Mouse (Mus musculus) liver, embryonic 11.5 days (tissue): ENCODE measurements around the gene Limch1. TPM values are rescaled to one million over a fixed set of nuclear protein-coding genes. Genes with fewer than 3 reads are reported as not detected.

ENCODE experiments used
- ATAC-seq: fragments of 200-750 bp; cut with Nextera tagmentation; replicated peaks from 2 replicates; pipeline ENCODE4 v1.8.0; 2017; ENCODE audit warnings: moderate number of reproducible peaks, mild to moderate bottlenecking, moderate TSS enrichment, moderate library complexity; ENCODE audit not compliant: low FRiP score
- DNase-seq: peaks from one replicate; pipeline ENCODE4 v3.0.0-alpha.2; 2017; ENCODE audit warnings: low spot score
- H3K27ac ChIP-seq: fragments of 300-500 bp; sonication (generic); 2 replicates; pipeline ENCODE4 v1.5.1; 2014; ENCODE audit warnings: mild to moderate bottlenecking, low read depth, low read length, control low read depth
- H3K27me3 ChIP-seq: fragments of 300-500 bp; sonication (generic); replicated peaks from 2 replicates; pipeline ENCODE4 v1.6.1; 2014; ENCODE audit warnings: low read length, mixed read lengths; ENCODE audit not compliant: control insufficient read depth, insufficient read depth
- H3K36me3 ChIP-seq: fragments of 300-500 bp; sonication (generic); 2 replicates; pipeline ENCODE4 v1.6.1; 2014; ENCODE audit warnings: mild to moderate bottlenecking, low read length, moderate library complexity, mixed read lengths; ENCODE audit not compliant: control insufficient read depth, insufficient read depth
- H3K4me1 ChIP-seq: fragments of 300-500 bp; sonication (generic); replicated peaks from 2 replicates; pipeline ENCODE4 v1.6.1; 2014; ENCODE audit warnings: low read length, mixed read lengths; ENCODE audit not compliant: control insufficient read depth, insufficient read depth
- H3K4me2 ChIP-seq: fragments of 300-500 bp; sonication (generic); 2 replicates; pipeline ENCODE4 v1.6.1; 2014; ENCODE audit warnings: mild to moderate bottlenecking, control low read depth, moderate library complexity
- H3K4me3 ChIP-seq: fragments of 300-500 bp; sonication (generic); 2 replicates; pipeline ENCODE4 v1.5.1; 2014; ENCODE audit warnings: low read depth, low read length, control low read depth
- H3K9ac ChIP-seq: fragments of 300-500 bp; sonication (generic); 2 replicates; pipeline ENCODE4 v1.6.1; 2014; ENCODE audit warnings: low read depth, low read length, control low read depth
- H3K9me3 ChIP-seq: fragments of 300-500 bp; sonication (generic); 2 replicates; pipeline ENCODE4 v1.6.1; 2016; ENCODE audit warnings: low read length, inconsistent platforms, mixed read lengths; ENCODE audit not compliant: control insufficient read depth
- WGBS: fragments of 180-500 bp; shearing (Covaris S2); extraction: QIAGEN DNeasy Blood & Tissue Kit; methylation state at CpG from one replicate; pipeline ENCODE4 v1.1.7; 2014; 5-methylcytosine and 5-hydroxymethylcytosine counted together
- polyA plus RNA-seq: library from polyadenylated mRNA; unstranded; fragments of >200 nt; fragmentation: Nextera tagmentation; extraction: Ambion mirVana; gene quantifications from 2 replicates; pipeline ENCODE4 v1.2.1, GENCODE M21; 2014

Gene Limch1
- polyA plus RNA-seq, 1 experiment from 2014 or later = 11.6 TPM

GRCm38 (mm10) chr5:66841971-66842370 lies 96.3 kb downstream of the Limch1 start:
- H3K27ac ChIP-seq = no peak overlapping the region
- H3K4me3 ChIP-seq = no peak overlapping the region
- ATAC-seq (no peak), DNase-seq (no peak)
- no peaks in the 10 kb centered on the region for H3K36me3 ChIP-seq
- no peak overlapping the region for H3K4me2 ChIP-seq
- H3K9me3 ChIP-seq = no peaks in the 10 kb centered on the region
- H3K27me3 ChIP-seq = no peaks in the 10 kb centered on the region
- no peaks in the 10 kb centered on the region for H3K4me1 ChIP-seq
- H3K9ac ChIP-seq = no peak overlapping the region
- WGBS = 88% methylated on average over 2 of the region's 2 CpGs

DNA sequence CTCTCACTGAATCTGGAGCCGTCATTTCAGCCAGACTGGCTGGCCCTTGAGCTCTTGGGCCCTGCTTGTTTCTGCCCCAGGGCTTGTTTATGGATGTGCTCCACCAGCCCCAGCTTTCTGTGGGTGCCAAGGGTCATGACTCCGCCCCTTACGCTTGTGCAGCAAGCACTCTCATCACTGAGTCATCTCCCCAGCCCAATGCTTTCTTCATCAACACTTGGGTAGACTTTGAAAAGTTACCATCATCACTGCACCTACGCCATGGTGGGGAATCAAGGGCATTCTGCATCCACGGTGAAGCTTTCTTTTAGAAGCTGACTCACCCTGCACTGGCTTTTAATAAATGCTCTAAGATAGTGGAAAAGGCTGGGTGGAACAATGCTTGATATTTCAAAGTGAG lies 97.1 kb downstream of the Limch1 start:
- H3K4me3 ChIP-seq = no peak overlapping the region
- H3K4me2 ChIP-seq = no peak overlapping the region
- H3K27me3 ChIP-seq = no peaks in the 10 kb centered on the region
- DNase-seq = no peak
- H3K4me1 ChIP-seq = no peaks in the 10 kb centered on the region
- no peak overlapping the region for H3K27ac ChIP-seq
- no peak for ATAC-seq
- H3K9ac ChIP-seq = no peak overlapping the region
- H3K36me3 ChIP-seq = no peaks in the 10 kb centered on the region
- WGBS = 85% methylated on average over 5 of the region's 5 CpGs
- no peaks in the 10 kb centered on the region for H3K9me3 ChIP-seq

DNA sequence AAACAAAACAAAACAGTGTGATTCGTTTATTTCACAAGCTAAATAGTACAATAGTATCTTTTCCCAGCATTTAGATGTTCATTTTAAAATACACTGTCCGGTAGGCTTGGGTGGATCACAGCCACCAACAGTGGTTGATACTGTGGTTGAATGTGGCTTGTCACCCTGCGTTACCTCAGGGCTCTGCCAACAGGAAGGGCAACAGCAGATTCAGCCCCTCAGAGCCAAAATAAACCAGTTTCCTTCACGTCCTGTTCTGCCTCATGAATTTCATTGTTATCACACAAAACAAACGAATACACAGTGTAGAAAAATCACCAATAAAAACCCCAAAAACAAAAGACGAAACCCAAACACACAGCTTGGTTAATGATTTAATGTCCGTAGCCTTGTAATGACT lies 102.5 kb downstream of the Limch1 start:
- Histone ChIP-seq H3K9ac (no peak overlapping the region), H3K4me1 (no peaks in the 10 kb centered on the region), H3K9me3 (no peaks in the 10 kb centered on the region), H3K4me3 (no peak overlapping the region), H3K27me3 (no peaks in the 10 kb centered on the region), H3K4me2 (no peak overlapping the region), H3K27ac (no peak overlapping the region), H3K36me3 (no peaks in the 10 kb centered on the region)
- ATAC-seq (no peak), DNase-seq (no peak)
- 56% methylated on average over 7 of the region's 7 CpGs for WGBS

GRCm38 (mm10) chr5:66849148-66849547 lies 103.5 kb downstream of the Limch1 start:
- H3K4me1 ChIP-seq = no peaks in the 10 kb centered on the region
- no peak overlapping the region for H3K4me2 ChIP-seq
- ATAC-seq = no peak
- WGBS = 58% methylated on average over 4 of the region's 4 CpGs
- no peak overlapping the region for H3K4me3 ChIP-seq
- no peak overlapping the region for H3K9ac ChIP-seq
- H3K36me3 ChIP-seq = no peaks in the 10 kb centered on the region
- no peak for DNase-seq
- no peak overlapping the region for H3K27ac ChIP-seq
- no peaks in the 10 kb centered on the region for H3K9me3 ChIP-seq
- no peaks in the 10 kb centered on the region for H3K27me3 ChIP-seq

- H3K4me1 ChIP-seq = no peaks in the 10 kb centered on the region
- H3K9me3 ChIP-seq = no peaks in the 10 kb centered on the region
- no peaks in the 10 kb centered on the region for H3K36me3 ChIP-seq
- H3K27me3 ChIP-seq = no peaks in the 10 kb centered on the region
- DNase-seq = no peak
- no peak overlapping the region for H3K4me2 ChIP-seq
- ATAC-seq = no peak
- WGBS = 75% methylated on average over 11 of the region's 11 CpGs
- no peak overlapping the region for H3K4me3 ChIP-seq
- no peak overlapping the region for H3K9ac ChIP-seq
- no peak overlapping the region for H3K27ac ChIP-seq
Measured at GRCm38 (mm10) chr5:66850721-66851251, 105.2 kb downstream of the Limch1 start.

DNA sequence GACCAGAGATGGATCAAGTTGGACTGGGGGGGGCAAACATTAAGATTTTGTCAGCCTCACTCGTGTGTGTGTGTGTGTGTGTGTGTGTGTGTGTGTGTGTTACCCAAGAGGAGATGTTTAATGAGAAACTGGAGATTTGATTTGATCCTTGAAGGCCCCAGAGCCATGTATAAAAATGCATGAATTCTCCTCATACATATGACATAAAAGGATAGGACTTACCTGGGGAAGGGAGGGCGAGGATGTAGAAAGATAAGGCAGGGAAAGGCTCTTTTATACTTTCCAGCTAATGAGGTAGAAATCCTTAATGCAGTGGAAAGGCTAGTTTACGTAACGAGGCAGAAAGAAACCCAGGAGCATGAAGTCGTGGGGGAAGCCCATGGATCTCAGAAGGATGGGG lies 106.1 kb downstream of the Limch1 start:
- Histone ChIP-seq H3K4me2 (no peak overlapping the region), H3K27me3 (no peaks in the 10 kb centered on the region), H3K4me1 (no peaks in the 10 kb centered on the region), H3K9me3 (no peaks in the 10 kb centered on the region), H3K4me3 (no peak overlapping the region), H3K27ac (no peak overlapping the region), H3K36me3 (no peaks in the 10 kb centered on the region), H3K9ac (no peak overlapping the region)
- 72% methylated on average over 5 of the region's 5 CpGs for WGBS
- ATAC-seq (no peak), DNase-seq (no peak)

DNA sequence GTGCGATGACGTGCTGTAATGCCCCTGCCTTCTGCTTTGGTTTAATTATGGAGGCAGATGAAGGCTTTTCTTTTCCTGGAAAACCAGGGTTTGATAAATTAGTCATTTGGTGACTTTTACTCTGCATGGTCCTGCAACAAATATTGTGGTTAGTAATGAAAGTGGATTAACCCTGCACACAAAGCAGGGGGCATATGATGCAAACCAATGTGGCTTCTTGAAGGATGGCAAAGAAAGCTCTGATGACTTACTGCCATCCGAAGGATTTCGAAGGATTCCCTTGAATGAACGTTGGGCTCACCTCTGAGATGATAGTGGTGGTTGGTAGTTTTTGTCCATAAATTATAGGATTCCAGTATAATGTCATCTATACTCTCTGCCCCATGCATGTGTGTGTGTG lies 108.6 kb downstream of the Limch1 start:
- DNase-seq = no peak
- Histone ChIP-seq H3K4me2 (no peak overlapping the region), H3K36me3 (no peaks in the 10 kb centered on the region), H3K4me1 (no peaks in the 10 kb centered on the region), H3K4me3 (no peak overlapping the region), H3K9me3 (no peaks in the 10 kb centered on the region), H3K27ac (no peak overlapping the region), H3K9ac (no peak overlapping the region), H3K27me3 (no peaks in the 10 kb centered on the region)
- WGBS = 82% methylated on average over 5 of the region's 5 CpGs
- no peak for ATAC-seq

GRCm38 (mm10) chr5:66855358-66856107 lies 109.9 kb downstream of the Limch1 start:
- Histone ChIP-seq H3K27me3 (no peaks in the 10 kb centered on the region), H3K4me2 (no peak overlapping the region), H3K27ac (no peak overlapping the region), H3K4me1 (no peaks in the 10 kb centered on the region), H3K36me3 (no peaks in the 10 kb centered on the region), H3K4me3 (no peak overlapping the region), H3K9ac (no peak overlapping the region), H3K9me3 (no peaks in the 10 kb centered on the region)
- 80% methylated on average over 11 of the region's 11 CpGs for WGBS
- no peak for DNase-seq
- ATAC-seq = no peak

DNA sequence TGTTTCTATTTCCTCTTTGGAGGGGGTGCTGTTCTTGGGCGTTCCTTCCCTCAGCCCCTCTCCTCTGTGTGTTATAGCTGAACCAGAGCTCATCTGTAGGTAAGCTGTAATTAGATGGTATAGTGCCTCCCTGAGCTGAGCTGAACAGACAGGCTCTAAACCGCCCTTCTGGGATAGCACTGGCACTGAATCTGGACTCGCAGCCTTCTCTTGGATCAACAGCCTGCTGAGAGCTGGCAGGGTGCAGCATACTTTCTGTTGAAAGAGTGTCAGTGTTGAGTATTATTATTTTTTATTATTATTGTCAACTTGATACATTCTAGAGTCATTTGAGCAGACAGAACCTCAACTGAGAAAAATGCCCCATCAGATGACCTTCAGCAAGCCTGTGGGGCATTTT lies 113.9 kb downstream of the Limch1 start:
- 79% methylated on average over 3 of the region's 3 CpGs for WGBS
- ATAC-seq = no peak
- DNase-seq = no peak

More for the DNA sequence above, 113.9 kb downstream of the Limch1 start:
- Histone ChIP-seq H3K9ac (no peak overlapping the region), H3K4me3 (no peak overlapping the region), H3K27me3 (no peaks in the 10 kb centered on the region), H3K4me1 (peaks cover 7% of the 10 kb centered on the region; the same call in 1 of the 2 replicates), H3K36me3 (no peaks in the 10 kb centered on the region), H3K27ac (no peak overlapping the region), H3K4me2 (no peak overlapping the region), H3K9me3 (no peaks in the 10 kb centered on the region)
